Mouse (Mus musculus) heart, postnatal 14 days (tissue): Measurements from ENCODE around the gene Meiob. TPM values are rescaled to one million over a fixed set of nuclear protein-coding genes. Genes with fewer than 3 reads are reported as not detected.

Source experiments
- DNase-seq, 2 experiments: peaks; one replicate each; pipeline ENCODE4 v3.0.0; 2021 to 2022
- intact Hi-C: fragments of 180-260 bp; cut with DNase I; formaldehyde crosslinking; loops from one replicate; pipeline ENCODE4 v1.15.1; 2025
- total RNA-seq, 2 experiments: library from RNA; stranded (reverse); gene quantifications; 2 replicates each; pipeline ENCODE4 v1.2.3; 2021

Meiob gene
- total RNA-seq, 2 experiments from 2014 or later = not detected

DNA sequence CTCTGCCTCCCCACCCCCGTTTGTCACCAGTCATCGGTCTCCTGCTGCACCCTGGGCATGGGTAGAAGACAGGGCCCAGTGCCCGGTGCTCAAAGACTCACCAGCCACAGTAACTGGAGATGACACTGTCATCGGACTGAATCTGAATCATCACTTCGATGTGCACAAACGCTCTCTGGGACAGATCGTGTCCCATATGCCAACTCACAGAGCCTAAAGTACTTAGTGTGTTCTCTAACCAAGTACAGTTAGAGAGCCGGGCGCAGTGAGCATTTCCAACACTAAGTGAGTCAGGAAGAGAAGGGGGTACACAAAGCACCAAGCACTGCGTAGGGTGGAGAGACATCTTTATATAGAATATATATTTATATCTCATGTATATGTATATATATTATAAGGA lies 63.8 kb downstream of the Meiob start:
- no peak for DNase-seq
- intact Hi-C loops = no loop called here

DNA sequence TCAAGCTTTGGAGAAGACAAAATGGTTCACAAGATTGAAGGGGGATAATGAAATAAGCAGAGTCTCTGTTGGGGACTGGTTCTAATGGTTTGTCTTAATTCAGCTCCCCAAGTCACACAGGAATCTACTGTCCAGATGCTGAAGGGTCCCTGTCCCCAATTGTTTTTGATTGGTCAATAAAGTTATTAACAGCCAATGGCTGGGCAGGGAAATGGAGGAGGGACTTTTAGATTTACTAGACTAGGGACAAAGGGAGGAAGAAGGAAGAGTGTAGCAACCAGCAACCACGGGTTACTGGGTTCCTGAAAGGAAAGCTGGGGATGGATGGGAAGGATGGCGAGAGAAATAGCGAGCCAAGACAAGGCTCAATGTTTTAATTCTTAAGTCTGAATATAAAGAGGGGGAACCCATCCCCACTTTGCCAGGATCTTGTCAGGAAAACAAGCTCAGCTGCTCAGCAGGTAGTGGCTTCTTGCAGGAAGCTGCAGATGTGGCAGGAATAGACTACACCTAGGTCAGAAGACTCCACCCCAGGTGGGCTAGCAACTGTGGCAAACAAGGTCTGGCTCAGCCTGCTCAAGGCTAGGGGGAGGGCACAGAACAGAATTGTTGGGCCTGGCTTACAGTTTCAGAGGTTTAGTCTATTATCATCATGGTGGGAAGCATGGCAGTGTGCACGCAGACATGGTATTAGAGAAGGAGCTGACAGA lies 69.8 kb downstream of the Meiob start:
- DNase-seq = no peak
- intact Hi-C loops = no loop called here

DNA sequence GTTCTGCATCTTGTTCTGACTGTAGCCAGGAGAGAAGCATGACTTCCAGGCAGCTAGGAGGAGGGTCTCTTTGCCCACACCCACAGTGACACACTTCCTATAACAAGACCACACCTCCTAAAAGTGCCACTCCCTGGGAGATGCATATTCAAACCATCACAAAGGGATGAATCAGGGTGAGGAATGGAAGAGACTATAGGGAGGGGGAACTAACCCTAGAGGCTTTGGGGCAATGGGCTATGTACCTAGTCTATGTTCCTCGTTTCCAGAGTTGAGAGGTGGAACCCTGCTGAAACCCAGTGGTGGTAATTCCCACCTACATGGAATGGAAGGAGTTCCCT lies 70.3 kb downstream of the Meiob start:
- intact Hi-C loops = no loop called here
- no peak for DNase-seq

DNA sequence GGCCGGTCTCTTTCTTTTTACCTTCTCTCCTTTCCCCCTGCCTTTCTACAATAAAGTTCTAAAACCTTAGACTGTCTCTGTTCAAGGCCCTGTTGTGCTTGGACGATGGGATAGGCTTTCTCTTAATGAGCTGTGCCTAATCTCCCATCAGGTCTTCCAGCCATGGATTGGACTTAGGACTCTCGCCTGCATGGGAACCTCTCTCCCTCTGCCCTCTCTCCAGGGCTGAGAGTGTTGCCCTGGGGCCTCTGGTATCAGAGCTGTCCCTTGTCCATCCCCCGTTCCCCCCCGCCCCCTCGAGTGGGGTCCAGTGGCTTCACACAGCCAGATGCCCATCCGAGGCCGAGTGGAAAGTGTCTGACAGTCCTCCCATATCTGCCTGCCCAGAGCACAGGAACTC lies 70.9 kb downstream of the Meiob start:
- intact Hi-C loops = no loop called here
- DNase-seq = no peak

DNA sequence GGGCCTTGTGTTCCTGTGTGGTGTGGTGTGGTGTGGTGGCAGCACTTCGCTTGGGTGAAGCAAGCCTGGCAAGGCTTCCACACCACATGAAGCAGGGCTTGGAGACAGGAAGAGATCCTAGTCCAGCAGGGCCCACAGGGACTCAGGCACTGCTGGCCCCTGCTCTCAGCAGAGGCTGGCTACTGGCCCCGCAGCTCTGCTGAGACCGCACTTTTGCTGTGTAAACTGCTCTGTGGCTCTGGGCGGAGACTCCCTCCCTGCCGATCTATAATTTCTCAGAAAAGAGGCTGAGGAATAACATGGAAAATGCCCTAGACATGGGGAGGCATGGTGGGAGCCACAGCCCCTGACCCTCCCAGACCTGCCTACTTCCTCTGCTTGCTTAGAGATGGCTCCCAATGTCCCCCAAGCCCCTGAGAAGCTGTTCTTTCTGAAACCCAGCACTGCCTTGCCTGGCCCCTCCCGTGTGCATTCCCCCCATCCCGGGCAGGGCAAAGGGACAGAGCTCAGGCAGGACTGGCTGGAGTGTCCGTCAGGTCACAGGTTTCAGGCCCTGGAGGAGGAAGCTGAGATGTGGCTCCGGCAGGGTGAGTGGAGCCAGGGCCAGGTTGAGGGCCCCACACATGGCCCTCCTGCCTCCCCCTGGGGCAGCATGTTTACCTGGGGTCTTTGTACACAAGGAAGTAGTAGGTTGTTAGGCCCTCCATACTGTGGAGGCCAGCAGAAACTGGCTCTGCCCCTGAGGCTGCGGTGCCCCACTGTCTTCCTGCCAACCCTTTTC lies 73.4 kb downstream of the Meiob start:
- no peak for DNase-seq
- intact Hi-C loops = no loop called here

DNA sequence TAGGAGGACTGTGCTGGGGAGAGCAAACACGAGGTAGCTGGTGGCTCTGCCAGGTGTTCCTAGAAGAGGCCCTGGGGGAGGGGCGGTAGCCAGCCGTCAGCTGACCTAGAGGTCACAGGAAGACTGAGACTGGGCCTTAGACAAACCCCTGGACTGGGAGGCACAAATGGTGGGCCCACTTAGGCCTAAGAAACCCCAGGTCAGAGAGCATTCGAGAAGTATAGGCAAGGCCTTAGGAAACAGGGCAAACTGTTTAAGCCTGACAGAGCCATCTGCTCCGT lies 74.0 kb downstream of the Meiob start:
- intact Hi-C loops = no loop called here
- DNase-seq = peak; percentile 65 to 77

DNA sequence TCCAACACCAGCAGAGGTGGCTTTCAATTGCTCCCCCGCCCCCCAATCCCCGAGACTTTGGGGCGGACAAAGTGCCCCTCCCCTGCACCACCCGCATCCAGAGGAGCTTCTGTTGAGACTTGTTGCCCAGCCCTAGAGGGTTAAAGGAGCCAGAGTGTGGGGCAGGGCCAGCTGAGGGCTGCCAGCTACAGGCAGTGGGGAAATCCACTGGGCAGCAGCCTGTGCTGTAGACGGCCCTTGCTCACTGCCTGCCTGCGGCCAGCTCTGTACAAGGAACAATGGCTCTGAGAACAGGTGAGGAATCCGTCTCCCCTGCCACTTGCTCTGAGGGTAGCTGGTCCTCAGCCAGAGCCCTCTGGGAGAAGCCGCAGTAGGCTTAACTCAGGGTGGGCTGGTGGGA lies 74.4 kb downstream of the Meiob start:
- DNase-seq = no peak
- intact Hi-C loops = no loop called here

DNA sequence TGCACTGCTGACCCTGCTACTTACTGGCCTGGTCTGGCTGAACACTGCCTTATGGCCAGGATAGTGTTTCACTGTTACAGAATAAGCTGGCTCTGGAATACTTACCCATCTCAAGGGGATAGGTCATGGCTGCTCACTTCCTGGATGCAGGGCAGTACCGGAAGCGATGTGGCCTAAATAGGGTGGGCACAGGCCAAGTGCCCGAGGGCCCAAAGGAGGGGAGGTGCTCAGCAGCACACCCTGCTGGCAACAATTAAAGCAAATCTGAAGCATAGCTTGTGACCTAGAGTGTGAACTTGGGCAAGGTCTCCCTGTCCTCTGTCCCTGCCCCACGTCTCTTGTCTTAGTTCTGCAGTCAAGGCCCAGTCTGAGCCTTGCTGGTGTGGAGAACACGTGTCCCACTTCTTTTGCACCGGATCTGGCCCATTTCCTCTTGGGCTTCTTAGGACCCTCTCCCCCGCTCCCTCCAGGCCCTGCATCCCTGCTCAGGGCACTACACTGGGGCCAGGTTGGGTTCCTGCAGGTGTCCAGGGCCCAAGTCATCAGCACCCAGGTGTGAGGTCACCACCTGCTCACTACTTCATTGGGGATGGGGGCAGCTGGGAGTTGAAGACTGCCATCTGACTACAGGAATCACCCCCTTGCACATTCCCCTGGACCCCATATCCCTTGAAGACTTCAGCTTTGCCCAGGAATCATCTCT lies 77.8 kb downstream of the Meiob start:
- peak in 1 of 2 experiments; percentile 66 for DNase-seq
- intact Hi-C loops = loop anchor here (2.0 kb wide), 1 partner anchor 137 kb away; no protein-coding TSS in a partner anchor

DNA sequence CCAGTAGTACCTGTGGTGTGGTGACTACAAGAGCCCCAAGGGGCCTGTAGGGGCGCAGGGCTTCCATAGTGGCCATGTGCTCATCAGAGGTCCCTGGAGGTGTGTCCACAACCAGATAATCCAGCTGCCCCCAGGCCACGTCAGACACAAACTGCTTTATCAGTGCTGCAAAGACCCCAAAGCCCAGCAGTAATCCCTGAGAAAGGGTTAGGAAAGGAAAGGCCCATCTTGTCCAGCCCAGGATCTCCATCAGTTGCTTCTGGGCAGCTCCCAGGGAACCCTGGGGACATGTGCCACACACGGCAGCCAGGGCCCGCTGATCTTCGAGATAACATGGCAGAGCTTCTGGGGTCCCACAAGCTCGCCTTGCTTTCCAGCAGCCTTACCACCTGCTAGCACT lies 80.3 kb downstream of the Meiob start:
- no peak for DNase-seq

DNA sequence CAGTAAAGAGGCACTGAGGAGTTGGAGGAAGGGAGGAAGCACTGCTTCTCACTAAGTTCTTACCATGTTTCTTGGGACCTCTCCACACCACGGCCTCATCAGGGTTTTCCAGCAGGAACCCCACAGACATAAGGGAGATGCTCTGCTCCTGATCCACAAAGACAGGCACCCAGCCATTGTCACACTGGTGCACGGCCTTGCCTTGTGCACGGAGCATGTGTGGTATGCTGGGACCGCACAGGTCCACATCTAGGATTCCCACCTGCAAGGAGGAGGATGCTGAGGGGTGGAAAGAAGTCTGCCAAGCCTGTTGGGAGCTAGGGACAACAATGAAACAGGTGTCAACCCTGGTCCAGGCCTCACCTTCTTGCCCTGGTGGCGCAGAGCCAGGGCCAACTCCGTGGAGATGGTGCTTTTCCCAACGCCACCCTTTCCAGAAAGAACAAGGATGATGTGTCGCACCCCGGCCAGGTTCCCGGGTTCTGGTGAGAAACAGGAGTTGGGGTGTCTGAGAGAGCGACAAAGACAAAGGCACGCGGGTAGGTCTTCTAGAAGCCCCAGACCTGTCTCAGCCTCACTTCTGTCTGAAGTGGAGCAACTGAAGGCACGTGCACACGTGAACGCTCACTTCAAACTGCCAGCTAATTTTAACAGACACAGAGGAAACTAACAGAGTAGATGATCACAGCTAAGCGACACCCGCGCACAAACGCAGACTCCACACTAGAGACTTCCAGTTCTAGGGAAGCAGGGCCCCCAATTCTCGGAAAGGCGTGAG lies 81.5 kb downstream of the Meiob start:
- no peak for DNase-seq
- intact Hi-C loops = no loop called here

More for the DNA sequence above, 80.3 kb downstream of the Meiob start:
- intact Hi-C loops = no loop called here

DNA sequence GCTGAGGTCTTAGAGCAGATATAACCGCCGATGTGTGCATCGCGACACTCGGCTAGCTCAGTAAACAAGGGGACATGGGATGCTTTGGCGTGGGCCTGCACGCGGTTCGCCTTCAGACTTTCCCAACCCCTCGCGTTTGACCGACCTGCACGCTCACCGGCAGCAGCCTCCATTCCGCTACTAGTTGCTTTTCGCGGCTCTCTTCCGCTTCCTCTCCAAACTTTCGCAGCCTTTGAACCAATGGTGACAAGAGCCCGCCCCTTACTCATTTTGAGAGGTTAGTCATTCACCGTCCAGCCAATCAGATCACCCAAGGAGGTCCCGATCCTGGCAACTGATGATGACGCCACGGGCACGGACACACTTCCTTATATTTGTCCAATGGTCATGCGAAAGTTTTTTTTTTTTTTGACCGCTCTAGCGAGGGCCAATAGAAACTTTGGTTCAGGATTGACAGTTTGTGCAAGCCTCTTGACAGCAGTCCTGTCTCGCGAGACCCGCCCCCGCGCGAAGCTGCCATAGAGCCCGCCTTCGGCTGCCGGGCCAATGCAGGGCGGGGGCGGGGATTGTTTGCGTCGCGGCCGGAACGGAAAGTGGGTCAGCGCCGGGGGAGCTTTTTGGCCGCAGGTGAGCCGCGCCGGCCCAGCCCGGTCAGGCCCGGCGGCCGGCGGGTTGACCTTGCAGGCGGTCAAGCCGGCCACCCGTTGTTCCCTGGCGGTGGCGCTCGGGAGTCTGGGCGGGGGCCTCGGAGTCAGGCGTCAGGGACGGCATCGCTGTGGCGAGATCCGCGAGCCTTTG lies 82.2 kb downstream of the Meiob start, which contains the start of the genes Nubp2 and Spsb3:
Gene Nubp2, minus strand, starts transcription at position 216 of the 798 bp plus-strand sequence.
Gene Spsb3, plus strand, starts transcription at position 510 of the 798 bp plus-strand sequence.
- intact Hi-C loops = no loop called here
- DNase-seq = peak; percentile 98

DNA sequence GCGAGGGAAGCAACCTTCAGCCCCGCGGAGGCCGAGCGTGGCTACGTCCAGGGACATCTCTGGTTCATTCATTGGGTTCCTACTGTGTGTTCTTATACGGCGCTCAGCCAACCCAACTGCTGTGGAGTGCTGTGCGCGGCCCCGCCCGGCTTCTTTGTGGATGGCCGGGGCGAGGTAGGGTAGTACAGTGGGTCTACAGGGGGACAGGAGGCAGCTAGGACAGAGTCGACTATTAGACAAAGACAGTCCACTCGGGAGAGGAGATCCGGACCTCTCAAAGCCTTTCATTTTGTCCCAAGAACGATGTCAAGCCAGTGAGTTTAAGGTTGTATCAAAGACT lies 82.8 kb downstream of the Meiob start:
- DNase-seq = no peak
- intact Hi-C loops = no loop called here

DNA sequence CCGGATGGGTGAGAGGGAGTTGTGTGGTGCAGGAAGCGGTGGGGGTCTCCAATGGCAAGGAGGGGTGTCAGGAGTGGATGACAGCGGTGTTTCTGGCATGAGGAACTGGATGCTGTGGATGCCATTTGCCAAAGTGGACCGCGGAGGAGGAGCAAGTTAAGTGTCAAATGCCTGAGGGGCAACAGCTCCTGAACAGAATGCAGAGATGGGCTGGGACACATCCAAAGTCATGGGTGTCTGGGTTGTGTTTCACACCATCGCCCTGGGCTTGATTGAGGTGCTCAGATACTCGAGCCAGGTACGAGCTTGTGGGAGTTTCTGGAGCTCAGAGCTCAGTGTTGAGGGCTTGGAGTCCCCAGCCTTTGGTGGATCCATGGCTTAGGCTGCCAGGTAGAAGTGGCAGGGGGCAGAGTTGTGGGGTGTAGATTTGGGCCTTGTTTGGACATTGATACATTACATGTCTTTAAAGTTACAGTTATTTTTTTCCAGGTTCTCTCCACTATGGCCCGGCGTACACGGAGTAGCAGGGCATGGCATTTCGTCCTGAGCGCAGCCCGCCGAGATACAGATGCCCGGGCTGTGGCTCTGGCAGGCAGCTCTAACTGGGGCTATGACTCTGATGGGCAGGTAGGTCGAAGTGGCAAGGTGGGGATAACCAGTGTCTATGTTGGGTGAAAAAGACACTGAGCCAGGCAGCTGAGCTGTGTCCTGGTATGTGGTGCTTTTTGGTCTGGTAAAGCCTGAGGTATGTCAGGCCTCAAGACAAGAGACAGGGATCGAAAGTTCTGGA lies 83.4 kb downstream of the Meiob start:
- intact Hi-C loops = no loop called here
- no peak for DNase-seq

DNA sequence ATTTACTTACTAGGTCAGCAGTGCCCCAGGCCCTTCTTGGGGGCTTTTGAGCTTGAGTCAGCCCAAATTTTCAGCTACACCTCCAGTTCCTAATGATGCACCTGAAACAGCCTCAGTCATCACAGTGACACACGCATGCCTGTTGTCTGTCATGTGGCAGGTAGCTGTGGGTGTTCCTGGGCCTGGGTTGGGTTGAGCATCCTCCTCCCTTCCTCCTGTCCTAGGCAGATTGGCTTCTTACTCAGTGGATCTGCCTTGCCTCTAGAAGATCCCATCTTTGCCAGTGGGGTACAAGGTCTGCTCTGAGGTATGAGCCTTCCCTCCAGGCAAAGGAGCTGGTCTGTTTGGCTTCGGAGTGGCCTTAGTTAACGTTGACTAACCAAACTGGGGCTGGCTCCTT lies 84.8 kb downstream of the Meiob start:
- no peak for DNase-seq
- intact Hi-C loops = no loop called here

Other genes starting within 250 kb of the Meiob start
- gene Tsc2, start 171.7 kb upstream of the Meiob start, total RNA-seq = 10 to 100 TPM; 76.7 to 88.2 TPM
- 1 to 10 TPM; 2.1 to 4.1 TPM for gene Nthl1, start 171.6 kb upstream of the Meiob start, total RNA-seq
- gene Slc9a3r2, start 154.0 kb upstream of the Meiob start, total RNA-seq = 100 to 1,000 TPM; 134 TPM
- not detected for gene Npw, start 145.8 kb upstream of the Meiob start, total RNA-seq
- 10 to 100 TPM; 20.2 to 21.6 TPM for gene Zfp598, start 134.6 kb upstream of the Meiob start, total RNA-seq
- gene Syngr3, start 114.3 kb upstream of the Meiob start, total RNA-seq = under 1 TPM in 1 of 2 experiments, not detected in 1; 0.12 TPM
- 10 to 100 TPM; 15.9 to 16.2 TPM for gene Gfer, start 108.1 kb upstream of the Meiob start, total RNA-seq
- gene Noxo1, start 108.1 kb upstream of the Meiob start, total RNA-seq = 1 to 10 TPM in 1 of 2 experiments, under 1 TPM in 1; 0.96 to 1.0 TPM
- 10 to 100 TPM; 16.8 to 19.5 TPM for gene Tbl3, start 96.6 kb upstream of the Meiob start, total RNA-seq
- not detected for gene Rnf151, start 86.2 kb upstream of the Meiob start, total RNA-seq
- gene Rps2, start 86.2 kb upstream of the Meiob start, total RNA-seq = 100 to 1,000 TPM; 673 to 751 TPM
- gene Ndufb10, start 79.8 kb upstream of the Meiob start, total RNA-seq = 100 to 1,000 TPM; 939 to 954 TPM
- 100 to 1,000 TPM; 186 to 197 TPM for gene Rpl3l, start 76.5 kb upstream of the Meiob start, total RNA-seq
- gene Msrb1, start 67.6 kb upstream of the Meiob start, total RNA-seq = 100 to 1,000 TPM; 214 TPM
- gene Hs3st6, start 51.3 kb upstream of the Meiob start, total RNA-seq = under 1 TPM in 1 of 2 experiments, not detected in 1; 0.29 TPM
- 100 to 1,000 TPM; 109 to 122 TPM for gene Hagh, start 35.9 kb downstream of the Meiob start, total RNA-seq
- gene Fahd1, start 46.1 kb downstream of the Meiob start, total RNA-seq = 10 to 100 TPM; 70.8 to 78.1 TPM
- 1 to 10 TPM; 8.3 to 8.4 TPM for gene Igfals, start 61.7 kb downstream of the Meiob start, total RNA-seq
- 10 to 100 TPM; 19.9 to 21.8 TPM for gene Nubp2, start 82.1 kb downstream of the Meiob start, total RNA-seq
- 10 to 100 TPM; 32.4 to 39.3 TPM for gene Spsb3, start 82.4 kb downstream of the Meiob start, total RNA-seq
- 10 to 100 TPM; 17.5 to 17.9 TPM for gene Eme2, start 90.8 kb downstream of the Meiob start, total RNA-seq
- gene Mrps34, start 90.8 kb downstream of the Meiob start, total RNA-seq = 100 to 1,000 TPM; 108 to 115 TPM
- 10 to 100 TPM; 41.5 to 43.7 TPM for gene Nme3, start 92.2 kb downstream of the Meiob start, total RNA-seq
- gene Mapk8ip3, start 132.7 kb downstream of the Meiob start, total RNA-seq = 10 to 100 TPM; 66.2 to 70.4 TPM
- gene Jpt2, start 156.4 kb downstream of the Meiob start, total RNA-seq = 10 to 100 TPM in 1 of 2 experiments, 1 to 10 TPM in 1; 7.5 to 11.1 TPM
- gene Cramp1l, start 211.5 kb downstream of the Meiob start, total RNA-seq = 10 to 100 TPM; 14.5 to 14.6 TPM
- 1 to 10 TPM; 6.3 to 7.3 TPM for gene Ift140, start 211.8 kb downstream of the Meiob start, total RNA-seq